Mouse (Mus musculus) layer of hippocampus, postnatal 10 days (tissue): ENCODE results near the gene Kcnip4. TPM values are rescaled to one million over a fixed set of nuclear protein-coding genes. Genes with fewer than 3 reads are reported as not detected.
A peak's percentile ranks its signal among the peaks of the same experiment; 100 is the strongest.

Source experiments
- DNase-seq, 2 experiments: peaks; one replicate each; pipeline ENCODE4 v3.0.0; 2021; ENCODE audit warnings: low spot score in 2 of 2
- total RNA-seq, 2 experiments: library from RNA; stranded (reverse); gene quantifications; 2 replicates each; pipeline ENCODE4 v1.2.3; 2021

Kcnip4 gene
- total RNA-seq, 2 experiments from 2014 or later: 34.6 to 38.1 TPM

GRCm38 (mm10) chr5:48606916-48607315 is 917.8 kb downstream of the Kcnip4 start:
- no peak for DNase-seq

GRCm38 (mm10) chr5:48606281-48606680 is 918.4 kb downstream of the Kcnip4 start:
- DNase-seq: no peak

GRCm38 (mm10) chr5:48599481-48600040 is 925.1 kb downstream of the Kcnip4 start:
- DNase-seq: peak; percentile 6 to 12

GRCm38 (mm10) chr5:48588014-48588413 is 936.7 kb downstream of the Kcnip4 start:
- no peak for DNase-seq

GRCm38 (mm10) chr5:48583431-48583830 is 941.3 kb downstream of the Kcnip4 start:
- DNase-seq: no peak

GRCm38 (mm10) chr5:48563996-48564587 is 960.6 kb downstream of the Kcnip4 start:
- no peak for DNase-seq

GRCm38 (mm10) chr5:48551753-48552152 is 973.0 kb downstream of the Kcnip4 start:
- DNase-seq: no peak

GRCm38 (mm10) chr5:48545825-48546224 is 978.9 kb downstream of the Kcnip4 start:
- DNase-seq: no peak

- DNase-seq: no peak
Measured at GRCm38 (mm10) chr5:48544784-48545734, 979.6 kb downstream of the Kcnip4 start.

GRCm38 (mm10) chr5:48518035-48518434 is 1006.7 kb downstream of the Kcnip4 start:
- no peak for DNase-seq

GRCm38 (mm10) chr5:48513354-48513753 is 1011.4 kb downstream of the Kcnip4 start:
- no peak for DNase-seq

GRCm38 (mm10) chr5:48511357-48511756 is 1013.4 kb downstream of the Kcnip4 start:
- no peak for DNase-seq

- no peak for DNase-seq
Measured at GRCm38 (mm10) chr5:48510241-48510640, 1014.5 kb downstream of the Kcnip4 start.

GRCm38 (mm10) chr5:48509194-48509930 is 1015.3 kb downstream of the Kcnip4 start:
- DNase-seq: peak; percentile 8 to 31

GRCm38 (mm10) chr5:48503094-48503493 is 1021.6 kb downstream of the Kcnip4 start:
- no peak for DNase-seq

- no peak for DNase-seq
Measured at GRCm38 (mm10) chr5:48502442-48502841, 1022.3 kb downstream of the Kcnip4 start.

GRCm38 (mm10) chr5:48500204-48500603 is 1024.5 kb downstream of the Kcnip4 start:
- DNase-seq: no peak

- DNase-seq: no peak
Measured at GRCm38 (mm10) chr5:48490864-48491477, 1033.7 kb downstream of the Kcnip4 start.

- no peak for DNase-seq
Measured at GRCm38 (mm10) chr5:48489549-48490288, 1035.0 kb downstream of the Kcnip4 start.

GRCm38 (mm10) chr5:48483112-48483511 is 1041.6 kb downstream of the Kcnip4 start:
- DNase-seq: no peak
